Mouse (Mus musculus) activated CD4-positive, CD25-positive, alpha-beta regulatory T cell, adult 4 months (primary cell): ENCODE data around the gene Krt26. TPM values are rescaled to one million over a fixed set of nuclear protein-coding genes. Genes with fewer than 3 reads are reported as not detected.
A peak's percentile ranks its signal among the peaks of the same experiment; 100 is the strongest.

Experiments
- ATAC-seq: one replicate; pipeline ENCODE4 v1.8.0; 2017
- polyA plus RNA-seq, 2 experiments: library from polyadenylated mRNA; unstranded; fragments of 100-300 nt; shearing (Covaris generic); gene quantifications; one replicate each; pipeline ENCODE4 v1.2.1; 2017

The Krt26 gene
- polyA plus RNA-seq, 2 experiments from 2014 or later = not detected

DNA sequence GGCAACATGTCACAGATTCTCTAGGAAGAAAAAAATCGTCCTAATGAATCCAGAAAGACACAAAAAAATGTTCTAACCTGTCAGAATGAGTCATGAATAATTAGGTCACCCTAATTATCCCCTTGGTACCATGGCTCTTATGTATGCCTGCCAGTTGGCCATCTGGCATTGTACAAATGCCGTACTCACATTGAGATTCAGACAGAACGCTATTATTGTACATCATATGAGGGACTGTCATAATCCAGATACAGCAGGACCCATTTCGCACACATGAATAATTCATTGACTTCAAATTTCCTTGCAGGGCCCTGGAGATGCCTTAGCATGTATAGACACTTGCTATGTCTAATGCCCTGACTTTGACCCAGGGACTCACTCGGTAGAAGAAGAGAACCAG lies 53.8 kb downstream of the Krt26 start:
- ATAC-seq = no peak

DNA sequence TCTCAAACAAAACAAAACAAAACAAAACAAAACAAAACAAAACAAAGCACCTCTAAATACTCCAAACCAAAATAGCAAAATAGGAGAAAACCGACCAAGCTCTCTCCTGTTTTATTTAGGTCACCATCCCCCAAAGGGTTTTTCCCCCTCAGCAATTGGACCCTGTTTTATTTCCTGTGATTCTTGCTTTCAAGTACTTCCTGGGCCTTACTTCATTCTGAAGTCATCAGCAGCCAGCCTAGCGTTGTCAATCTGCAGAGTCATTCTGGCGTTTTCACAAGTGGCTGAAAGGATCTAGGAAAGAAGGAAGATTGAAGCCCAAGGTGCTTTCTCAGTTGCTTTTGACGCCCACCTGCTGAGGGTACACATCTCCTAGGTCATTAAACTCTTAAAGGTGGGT lies 54.4 kb downstream of the Krt26 start:
- ATAC-seq = peak; percentile 54

DNA sequence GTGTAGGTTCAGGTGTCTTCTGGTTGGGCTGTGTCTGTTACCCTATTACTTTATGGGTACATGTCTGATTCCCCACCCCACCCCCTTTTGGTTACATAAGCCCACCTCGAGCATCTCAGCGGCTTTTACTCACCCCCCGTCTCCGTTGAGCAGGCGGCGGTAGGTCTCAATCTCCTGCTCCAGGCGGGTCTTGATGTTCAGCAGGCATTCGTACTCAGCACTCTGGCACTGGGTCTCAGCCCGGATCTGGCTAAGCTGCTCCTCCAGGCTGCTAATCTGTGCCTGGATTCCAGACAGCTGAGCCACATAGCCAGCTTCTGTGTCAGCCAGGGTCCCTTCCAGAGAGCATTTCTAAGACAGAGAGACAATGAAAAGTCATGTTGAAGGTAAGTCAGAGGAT lies 56.6 kb downstream of the Krt26 start:
- no peak for ATAC-seq

DNA sequence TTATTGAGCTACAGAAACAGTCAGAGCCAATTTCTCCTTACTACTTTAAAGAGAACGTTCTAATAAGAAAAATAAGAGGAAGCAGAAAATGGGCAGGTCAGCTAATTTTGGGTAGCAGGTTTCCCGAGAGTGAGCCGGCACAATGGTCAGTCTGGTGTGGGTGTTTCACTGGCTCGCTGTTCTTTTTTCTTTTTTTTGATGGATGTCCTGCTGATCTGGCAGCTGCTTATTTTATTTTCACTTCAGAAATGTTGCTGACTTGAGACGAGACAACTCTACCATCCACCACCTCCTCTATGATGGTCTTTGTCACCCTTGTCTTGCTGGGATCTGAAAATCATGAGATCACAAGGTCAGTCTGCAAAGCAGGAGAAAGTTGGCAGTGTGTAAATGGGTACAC lies 57.8 kb downstream of the Krt26 start:
- no peak for ATAC-seq

Other genes with a start within 250 kb of the Krt26 start
- not detected for gene Tns4, start 248.7 kb downstream of the Krt26 start, polyA plus RNA-seq
- gene Ccr7, start 182.9 kb downstream of the Krt26 start, polyA plus RNA-seq = 100 to 1,000 TPM; 243 to 261 TPM
- 100 to 1,000 TPM; 133 to 172 TPM for gene Smarce1, start 106.9 kb downstream of the Krt26 start, polyA plus RNA-seq
- gene Krt222, start 93.9 kb downstream of the Krt26 start, polyA plus RNA-seq = 1 to 10 TPM; 1.4 to 1.7 TPM
- not detected for gene Krt24, start 52.7 kb downstream of the Krt26 start, polyA plus RNA-seq
- not detected for gene Krt25, start 15.0 kb downstream of the Krt26 start, polyA plus RNA-seq
- gene Krt27, start 13.1 kb upstream of the Krt26 start, polyA plus RNA-seq = under 1 TPM in 1 of 2 experiments, not detected in 1; 0.21 TPM
- not detected for gene Krt28, start 36.9 kb upstream of the Krt26 start, polyA plus RNA-seq
- 1 to 10 TPM; 3.6 to 4.2 TPM for gene Krt10, start 51.4 kb upstream of the Krt26 start, polyA plus RNA-seq
- gene Krt12, start 84.3 kb upstream of the Krt26 start, polyA plus RNA-seq = not detected
- gene Krt20, start 100.2 kb upstream of the Krt26 start, polyA plus RNA-seq = under 1 TPM in 1 of 2 experiments, not detected in 1; 0.17 TPM
- gene Krt23, start 155.2 kb upstream of the Krt26 start, polyA plus RNA-seq = not detected
- gene Krt39, start 183.4 kb upstream of the Krt26 start, polyA plus RNA-seq = not detected
- gene Krt40, start 205.2 kb upstream of the Krt26 start, polyA plus RNA-seq = not detected
- not detected for gene Krtap3-3, start 212.9 kb upstream of the Krt26 start, polyA plus RNA-seq
- gene Krtap3-2, start 218.9 kb upstream of the Krt26 start, polyA plus RNA-seq = not detected
- not detected for gene Gm11939, start 221.5 kb upstream of the Krt26 start, polyA plus RNA-seq
- not detected for gene Krtap3-1, start 228.7 kb upstream of the Krt26 start, polyA plus RNA-seq
- gene Krtap1-5, start 243.1 kb upstream of the Krt26 start, polyA plus RNA-seq = not detected
- not detected for gene Krtap1-4, start 245.7 kb upstream of the Krt26 start, polyA plus RNA-seq